Mouse (Mus musculus): Measurements from ENCODE around the gene Nt5c3b. TPM values are rescaled to one million over a fixed set of nuclear protein-coding genes. Genes with fewer than 3 reads are reported as not detected.

Gene Nt5c3b
- polyA plus RNA-seq, 1 experiment from 2014 or later, result 110 TPM

- Histone ChIP-seq H3K4me1 (replicated peaks) (peaks cover 51% of the 10 kb centered on the region), H3K9ac (peak overlapping the region; percentile 80), H3K9me3 (no peaks in the 10 kb centered on the region), H3K27ac (replicated peaks) (peak overlapping the region; percentile 68; the same call in 1 of the 2 replicates), H3K36me3 (no peaks in the 10 kb centered on the region), H3K4me3 (peak overlapping the region; percentile 67), H3K4me2 (peak overlapping the region; percentile 71), H3K27me3 (peaks cover 28% of the 10 kb centered on the region)
- 39% methylated on average over 17 of the region's 17 CpGs for WGBS
- ATAC-seq (ENCODE audit: low read depth), result no peak
Observed at GRCm38 (mm10) chr11:100395861-100396631, 45.6 kb downstream of the Nt5c3b start.

- peaks cover 60% of the 10 kb centered on the region for H3K4me1 ChIP-seq (replicated peaks)
- peak overlapping the region; percentile 80; the same call in 1 of the 2 replicates for H3K9ac ChIP-seq
Observed at GRCm38 (mm10) chr11:100395200-100395599, 46.4 kb downstream of the Nt5c3b start.

GRCm38 (mm10) chr11:100394353-100395074 is 47.1 kb downstream of the Nt5c3b start:
- no peak for ATAC-seq (ENCODE audit: low read depth)
- 62% methylated on average over 5 of the region's 5 CpGs for WGBS
- peak overlapping the region; percentile 71 for H3K4me2 ChIP-seq

More at GRCm38 (mm10) chr11:100395200-100395599, 46.4 kb downstream of the Nt5c3b start:
- Histone ChIP-seq H3K4me3 (peak overlapping the region; percentile 67), H3K27ac (replicated peaks) (no peak overlapping the region), H3K9me3 (no peaks in the 10 kb centered on the region), H3K36me3 (no peaks in the 10 kb centered on the region), H3K4me2 (peak overlapping the region; percentile 71), H3K27me3 (peaks cover 28% of the 10 kb centered on the region)
- ATAC-seq (ENCODE audit: low read depth), result no peak
- WGBS, result 36% methylated on average over 11 of the region's 11 CpGs

GRCm38 (mm10) chr11:100393733-100394132 is 47.9 kb downstream of the Nt5c3b start:
- Histone ChIP-seq H3K4me2 (no peak overlapping the region), H3K27ac (replicated peaks) (no peak overlapping the region), H3K4me1 (replicated peaks) (peaks cover 69% of the 10 kb centered on the region), H3K27me3 (peaks cover 28% of the 10 kb centered on the region), H3K9ac (no peak overlapping the region), H3K9me3 (no peaks in the 10 kb centered on the region), H3K4me3 (no peak overlapping the region), H3K36me3 (no peaks in the 10 kb centered on the region)
- WGBS, result 89% methylated on average over 7 of the region's 7 CpGs
- no peak for ATAC-seq (ENCODE audit: low read depth)

More at GRCm38 (mm10) chr11:100394353-100395074, 47.1 kb downstream of the Nt5c3b start:
- H3K4me3 ChIP-seq, result peak overlapping the region; percentile 67; the same call in 1 of the 2 replicates
- H3K27me3 ChIP-seq, result peaks cover 28% of the 10 kb centered on the region
- H3K36me3 ChIP-seq, result no peaks in the 10 kb centered on the region
- no peak overlapping the region for H3K27ac ChIP-seq (replicated peaks)
- H3K4me1 ChIP-seq (replicated peaks), result peaks cover 67% of the 10 kb centered on the region
- no peaks in the 10 kb centered on the region for H3K9me3 ChIP-seq
- 0 out of 2 replicates have a peak overlapping the region, but pooled peaks have one; percentile 80 for H3K9ac ChIP-seq

- WGBS, result 78% methylated on average over 5 of the region's 5 CpGs
- Histone ChIP-seq H3K27me3 (peaks cover 28% of the 10 kb centered on the region), H3K9me3 (no peaks in the 10 kb centered on the region), H3K27ac (replicated peaks) (no peak overlapping the region), H3K36me3 (no peaks in the 10 kb centered on the region), H3K4me3 (no peak overlapping the region), H3K9ac (no peak overlapping the region), H3K4me1 (replicated peaks) (peaks cover 76% of the 10 kb centered on the region), H3K4me2 (0 out of 2 replicates have a peak overlapping the region, but pooled peaks have one; percentile 5)
- no peak for ATAC-seq (ENCODE audit: low read depth)
Observed at GRCm38 (mm10) chr11:100392958-100393357, 48.6 kb downstream of the Nt5c3b start.

GRCm38 (mm10) chr11:100391884-100392345 is 49.7 kb downstream of the Nt5c3b start:
- H3K36me3 ChIP-seq, result no peaks in the 10 kb centered on the region
- ATAC-seq (ENCODE audit: low read depth), result no peak
- peaks cover 24% of the 10 kb centered on the region for H3K27me3 ChIP-seq
- H3K27ac ChIP-seq (replicated peaks), result peak overlapping the region; percentile 43; the same call in 1 of the 2 replicates
- H3K4me3 ChIP-seq, result no peak overlapping the region
- H3K4me2 ChIP-seq, result no peak overlapping the region
- H3K9me3 ChIP-seq, result no peaks in the 10 kb centered on the region
- H3K4me1 ChIP-seq (replicated peaks), result peaks cover 78% of the 10 kb centered on the region
- no peak overlapping the region for H3K9ac ChIP-seq
- WGBS, result 93% methylated on average over 7 of the region's 7 CpGs

GRCm38 (mm10) chr11:100391081-100391883 is 50.3 kb downstream of the Nt5c3b start:
- peak overlapping the region; percentile 5; the same call in 1 of the 2 replicates for H3K4me2 ChIP-seq
- H3K36me3 ChIP-seq, result peaks cover under 1% of the 10 kb centered on the region; the same call in 1 of the 2 replicates
- peaks cover 76% of the 10 kb centered on the region for H3K4me1 ChIP-seq (replicated peaks)
- no peak overlapping the region for H3K9ac ChIP-seq
- no peaks in the 10 kb centered on the region for H3K9me3 ChIP-seq
- peak overlapping the region; percentile 74 for H3K27ac ChIP-seq (replicated peaks)
- 55% methylated on average over 9 of the region's 9 CpGs for WGBS
- no peak overlapping the region for H3K4me3 ChIP-seq
- peak; percentile 45 for ATAC-seq (ENCODE audit: low read depth)
- H3K27me3 ChIP-seq, result peaks cover 18% of the 10 kb centered on the region

- Histone ChIP-seq H3K27ac (replicated peaks) (peak overlapping the region; percentile 74), H3K27me3 (peaks cover 6% of the 10 kb centered on the region; the same call in 1 of the 2 replicates), H3K9me3 (no peaks in the 10 kb centered on the region), H3K4me3 (no peak overlapping the region), H3K4me1 (replicated peaks) (peaks cover 63% of the 10 kb centered on the region), H3K9ac (0 out of 2 replicates have a peak overlapping the region, but pooled peaks have one; percentile 3), H3K4me2 (peak overlapping the region; percentile 16; the same call in 1 of the 2 replicates), H3K36me3 (peaks cover 13% of the 10 kb centered on the region)
- no peak for ATAC-seq (ENCODE audit: low read depth)
- WGBS, result 33% methylated on average over 8 of the region's 8 CpGs
Observed at GRCm38 (mm10) chr11:100389931-100390445, 51.6 kb downstream of the Nt5c3b start.

- no peak overlapping the region for H3K9ac ChIP-seq
- ATAC-seq (ENCODE audit: low read depth), result no peak
- peaks cover 52% of the 10 kb centered on the region for H3K4me1 ChIP-seq (replicated peaks)
- H3K27ac ChIP-seq (replicated peaks), result no peak overlapping the region; the same call in 1 of the 2 replicates
- 80% methylated on average over 6 of the region's 6 CpGs for WGBS
- no peak overlapping the region for H3K4me2 ChIP-seq
- H3K27me3 ChIP-seq, result no peaks in the 10 kb centered on the region
- H3K36me3 ChIP-seq, result peaks cover 26% of the 10 kb centered on the region
- H3K9me3 ChIP-seq, result no peaks in the 10 kb centered on the region
- H3K4me3 ChIP-seq, result no peak overlapping the region
Observed at GRCm38 (mm10) chr11:100388588-100388987, 53.0 kb downstream of the Nt5c3b start.

- Histone ChIP-seq H3K4me1 (replicated peaks) (peaks cover 44% of the 10 kb centered on the region), H3K4me2 (no peak overlapping the region), H3K9me3 (no peaks in the 10 kb centered on the region), H3K9ac (peak overlapping the region; percentile 17; the same call in 1 of the 2 replicates), H3K4me3 (no peak overlapping the region), H3K36me3 (peaks cover 34% of the 10 kb centered on the region), H3K27ac (replicated peaks) (no peak overlapping the region; the same call in 1 of the 2 replicates), H3K27me3 (no peaks in the 10 kb centered on the region)
- WGBS, result 38% methylated on average over 14 of the region's 14 CpGs
- ATAC-seq (ENCODE audit: low read depth), result no peak
Observed at GRCm38 (mm10) chr11:100387589-100388375, 53.8 kb downstream of the Nt5c3b start.
